Comparison of ENCODE assay signal across 10 mouse cellular contexts in the genomic region with DNA sequence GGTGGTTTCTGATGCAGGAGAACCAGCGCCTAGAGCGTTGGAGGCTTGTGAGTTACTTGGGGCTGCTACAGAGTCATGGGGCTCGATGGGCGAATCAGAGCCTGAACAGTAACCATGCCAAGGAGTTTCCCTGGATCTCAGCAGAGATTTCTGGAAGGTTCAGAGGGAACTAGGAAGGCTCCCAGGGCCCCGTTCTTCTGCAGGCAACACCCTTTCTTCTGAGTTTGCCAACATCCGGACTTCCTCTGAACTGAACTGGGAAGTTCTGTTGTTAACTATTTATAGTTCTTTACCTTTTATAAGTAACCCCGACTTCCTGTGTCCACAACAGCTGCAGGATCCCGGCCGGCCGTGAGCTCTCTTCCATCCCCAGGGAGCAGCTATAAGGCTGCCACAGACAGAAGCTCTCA.
DNase-seq lines count a peak whose midpoint lies in the region; ATAC-seq and TF ChIP-seq lines count a peak whose summit lies in the region.
"Had no signal": no experiment of that assay in that cellular context is flagged by ENCODE, and none has a peak within 500 bp of the region (broad histone marks: within the 10 kb centered on the region; RNA-seq: fewer than 3 reads in every experiment).

No protein-coding gene starts in this region.

- no peak for TF ChIP-seq CTCF in kidney, adult 2 months (conservative IDR thresholded peaks at IDR 0.05; ENCODE audit: insufficient read depth, insufficient read length, low read depth, low read length)

- H3K9ac ChIP-seq in midbrain, embryonic 15.5 days: no peak overlapping the region
- H3K9ac ChIP-seq: forebrain, embryonic 15.5 days; liver, embryonic 14.5 days had no signal

- H3K4me2 ChIP-seq in midbrain, embryonic 15.5 days: no peak overlapping the region
- H3K4me2 ChIP-seq: forebrain, embryonic 15.5 days had no signal

- H3K4me1 ChIP-seq in kidney, adult 2 months (ENCODE audit: control insufficient read depth, insufficient read depth, low read length): peaks cover 3% of the 10 kb centered on the region; the same call in 1 of the 2 replicates
- H3K4me1 ChIP-seq in midbrain, embryonic 15.5 days: no peaks in the 10 kb centered on the region
- H3K4me1 ChIP-seq: forebrain, embryonic 15.5 days had no signal

- H3K4me3 ChIP-seq in kidney, adult 2 months (ENCODE audit: insufficient read depth, low read depth, low read length): no peak overlapping the region
- no peak overlapping the region for H3K4me3 ChIP-seq in midbrain, embryonic 15.5 days
- H3K4me3 ChIP-seq: forebrain, embryonic 15.5 days had no signal

- intact Hi-C loops in gastrocnemius, postnatal 14 days (cut with DNase I; ENCODE audit: low total_unique reads): no loop called here

- DNase-seq in frontal cortex, postnatal 10 days (ENCODE audit: low spot score in 2 of 2): no peak
- DNase-seq in gastrocnemius, postnatal 14 days: peak; percentile 61
- peak; percentile 64 for DNase-seq in kidney, adult 2 months
- DNase-seq in lung, postnatal 25 days (ENCODE audit: low spot score): peak; percentile 57
- no peak for DNase-seq in retina, embryonic 14.5 days (ENCODE audit: low spot score)
- DNase-seq in frontal cortex, postnatal 36 days (ENCODE audit: low spot score in 2 of 2): no peak

- no peak for TF ChIP-seq POLR2A in kidney, adult 2 months (IDR thresholded peaks at IDR 0.05; ENCODE audit: low read depth, low read length)

- peak overlapping the region; percentile 60 for H3K27ac ChIP-seq in kidney, adult 2 months (ENCODE audit: insufficient read depth, low read depth, low read length)
- no peak overlapping the region for H3K27ac ChIP-seq in midbrain, embryonic 15.5 days
- H3K27ac ChIP-seq: forebrain, embryonic 15.5 days; liver, embryonic 14.5 days had no signal

- H3K36me3 ChIP-seq in kidney, adult 2 months (ENCODE audit: control insufficient read depth, insufficient read depth, low read length): no peaks in the 10 kb centered on the region
- H3K36me3 ChIP-seq in midbrain, embryonic 15.5 days (replicated peaks): no peaks in the 10 kb centered on the region
- H3K36me3 ChIP-seq: forebrain, embryonic 15.5 days had no signal

- no peaks in the 10 kb centered on the region for H3K27me3 ChIP-seq in kidney, adult 2 months (replicated peaks; ENCODE audit: control insufficient read depth, insufficient read depth, low read length)
- no peaks in the 10 kb centered on the region for H3K27me3 ChIP-seq in midbrain, embryonic 15.5 days (replicated peaks)
- H3K27me3 ChIP-seq: forebrain, embryonic 15.5 days had no signal

- H3K9me3 ChIP-seq in midbrain, embryonic 15.5 days: no peaks in the 10 kb centered on the region
- H3K9me3 ChIP-seq: forebrain, embryonic 15.5 days had no signal

- ATAC-seq in frontal cortex, adult (ENCODE audit: low TSS enrichment): peak; percentile 51
- ATAC-seq in midbrain, embryonic 15.5 days (replicated peaks): no peak
- ATAC-seq: forebrain, embryonic 15.5 days had no signal

- 44% methylated on average over 10 of the region's 10 CpGs for WGBS in kidney, adult 2 months
- WGBS in midbrain, embryonic 15.5 days: 84% methylated on average over 10 of the region's 10 CpGs

Comparison
In these comparisons a context has a peak if more than half of its experiments do, and no peak if none do; other contexts are left out.
1. DNase-seq: peak in gastrocnemius, postnatal 14 days (single experiment), kidney, adult 2 months (single experiment) and lung, postnatal 25 days (single experiment); none in frontal cortex, postnatal 10 days (0 of 2), retina, embryonic 14.5 days (single experiment) and frontal cortex, postnatal 36 days (0 of 2).